Mouse (Mus musculus) kidney, adult 8-10 months (tissue): ENCODE data around the gene Tfap2b.

Experiments
- DNase-seq, 2 experiments: peaks; one replicate each; pipeline ENCODE4 v3.0.0; 2022

Gene Tfap2b

DNA sequence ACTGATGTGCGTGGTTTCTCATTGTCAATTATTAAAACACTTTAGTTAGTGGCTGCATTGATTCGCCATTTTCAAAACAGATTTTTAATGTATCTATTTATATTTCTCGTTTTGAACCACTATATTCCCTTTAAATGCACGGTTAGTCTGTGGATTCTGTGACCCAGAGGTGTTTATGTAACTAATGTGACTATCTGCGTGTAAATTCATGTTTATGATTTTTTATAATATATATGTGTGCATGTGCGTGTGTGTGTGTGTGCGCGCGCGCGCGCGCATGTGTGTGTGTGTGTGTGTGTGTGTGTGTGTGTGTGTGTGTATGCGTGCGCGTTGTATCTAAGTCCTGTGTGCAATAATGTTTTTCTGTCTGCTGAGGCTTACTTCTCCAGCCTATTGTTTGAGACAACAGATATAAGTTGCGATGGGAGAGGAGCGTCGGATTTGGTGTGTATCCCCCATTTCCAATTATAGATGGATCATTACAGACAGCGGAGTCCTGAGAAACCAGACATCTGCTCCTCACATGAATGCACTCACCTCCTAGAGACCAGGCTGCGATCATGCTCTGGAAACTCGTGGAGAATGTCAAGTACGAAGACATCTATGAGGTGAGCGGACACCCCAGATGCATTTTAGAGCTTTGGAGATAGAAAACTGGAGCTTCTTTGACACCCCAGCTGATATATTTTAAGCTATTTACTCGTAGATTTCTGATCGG, at the start of gene Tfap2b:
Tfap2b (plus strand) TSS at position 274 of the 718 bp plus-strand sequence.
- no peak for DNase-seq

DNA sequence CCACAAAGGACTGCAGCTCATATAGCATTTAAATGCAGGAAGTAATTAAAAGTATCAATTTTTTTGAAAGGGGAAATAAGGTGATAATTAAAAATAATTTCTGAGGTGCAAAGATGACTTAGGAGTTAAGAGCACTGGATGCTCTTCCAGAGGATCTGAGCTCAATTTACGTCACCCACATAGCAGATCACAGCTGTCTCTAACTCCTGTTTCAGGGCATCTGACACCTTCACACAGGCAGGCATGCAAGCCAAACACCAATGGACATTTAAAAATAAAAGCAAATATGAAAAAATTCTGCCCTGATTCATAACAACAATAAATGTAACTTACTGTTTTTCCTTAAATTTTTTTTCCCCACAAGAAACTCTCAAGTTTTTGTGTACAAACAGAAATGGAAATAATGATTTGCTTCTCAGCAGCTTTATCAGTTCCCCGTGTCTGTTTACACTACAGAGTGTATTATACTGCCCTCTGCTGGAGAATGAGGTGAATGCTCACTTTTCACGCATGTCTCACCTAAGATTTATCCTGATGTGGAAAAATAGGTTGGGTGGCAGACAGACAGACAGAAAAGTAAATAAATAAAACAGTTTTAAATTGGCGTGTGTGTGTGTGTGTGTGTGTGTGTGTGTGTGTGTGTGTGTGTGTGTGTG, 29.8 kb upstream of the Tfap2b start:
- peak; percentile 14 to 20 for DNase-seq

DNA sequence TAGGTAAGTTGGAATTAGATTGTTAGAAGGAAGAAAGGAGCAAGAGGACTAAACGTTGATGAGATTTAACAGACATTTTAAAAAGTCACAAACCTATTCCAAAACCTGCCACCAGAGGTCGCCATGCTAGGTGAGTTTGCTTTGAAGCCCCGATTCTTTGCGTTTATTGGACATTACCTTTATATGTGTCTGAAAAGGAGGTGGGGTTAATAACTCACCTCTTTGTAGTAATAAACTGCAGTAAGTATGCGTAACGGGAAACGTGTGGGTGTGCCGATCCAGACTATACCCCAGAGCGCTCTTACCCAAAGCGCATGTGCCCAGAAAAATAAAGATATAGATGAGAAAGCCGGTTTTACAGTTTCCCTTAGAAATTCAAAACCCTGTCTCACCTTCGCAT, 3.1 kb upstream of the Tfap2b start:
- peak; percentile 60 to 66 for DNase-seq

DNA sequence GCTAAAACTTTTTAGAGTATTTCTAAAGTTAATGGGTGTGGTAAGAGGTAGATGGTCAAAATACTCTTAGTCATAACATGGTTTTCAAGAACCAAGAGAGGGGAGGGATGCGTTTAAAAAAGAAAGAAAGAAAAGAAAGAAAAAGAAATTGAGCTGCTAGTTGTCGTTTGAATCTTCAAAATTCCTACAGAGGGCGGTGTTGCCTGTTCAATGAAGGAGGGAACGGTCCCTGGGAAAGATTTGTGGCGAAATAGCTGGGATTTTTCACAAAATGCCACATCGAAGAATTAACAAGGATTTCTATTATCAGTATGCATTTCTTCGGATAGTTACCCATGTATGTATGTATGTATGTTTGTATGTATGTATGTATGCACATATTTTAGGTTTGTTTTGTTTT, 2.5 kb upstream of the Tfap2b start:
- DNase-seq: no peak

DNA sequence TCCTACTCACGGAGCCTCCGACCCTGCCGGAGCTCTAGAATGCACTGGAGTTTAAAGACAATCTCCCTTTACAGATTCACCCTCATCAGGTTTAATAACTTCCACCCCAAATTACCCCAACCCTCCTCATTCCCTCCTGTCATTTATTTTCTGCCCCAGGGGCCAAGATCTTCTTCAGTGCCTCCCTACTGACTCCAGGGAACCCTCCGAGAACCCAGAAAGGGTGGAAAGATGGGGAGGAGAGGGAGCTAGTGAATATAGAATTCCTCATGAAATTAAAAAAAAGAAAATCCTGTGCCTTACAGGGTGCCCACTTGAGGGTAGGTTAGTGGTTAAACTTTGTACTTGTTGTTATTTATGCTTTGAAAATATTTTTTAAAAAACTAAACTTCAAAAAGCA, 1.1 kb upstream of the Tfap2b start:
- no peak for DNase-seq

DNA sequence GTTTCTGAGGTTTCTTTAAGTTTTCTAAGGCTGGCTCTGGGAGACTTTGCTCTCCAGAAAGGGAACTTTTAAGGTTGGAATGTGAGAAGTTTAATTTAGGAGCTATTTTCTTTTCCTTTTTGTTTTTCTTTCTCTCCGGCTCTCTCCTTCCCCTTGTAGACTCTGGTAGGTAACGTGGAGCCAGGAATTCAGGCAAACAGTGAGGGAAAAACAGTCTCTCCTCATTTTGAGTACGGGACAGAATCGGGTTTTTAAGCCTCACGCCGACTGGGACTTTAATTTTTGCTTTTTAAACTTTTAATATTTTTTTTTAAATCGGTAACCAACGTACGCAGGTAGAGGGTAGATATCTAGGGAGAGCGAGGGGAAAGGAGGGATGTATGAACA, 638 bp downstream of the Tfap2b start:
- DNase-seq: no peak

DNA sequence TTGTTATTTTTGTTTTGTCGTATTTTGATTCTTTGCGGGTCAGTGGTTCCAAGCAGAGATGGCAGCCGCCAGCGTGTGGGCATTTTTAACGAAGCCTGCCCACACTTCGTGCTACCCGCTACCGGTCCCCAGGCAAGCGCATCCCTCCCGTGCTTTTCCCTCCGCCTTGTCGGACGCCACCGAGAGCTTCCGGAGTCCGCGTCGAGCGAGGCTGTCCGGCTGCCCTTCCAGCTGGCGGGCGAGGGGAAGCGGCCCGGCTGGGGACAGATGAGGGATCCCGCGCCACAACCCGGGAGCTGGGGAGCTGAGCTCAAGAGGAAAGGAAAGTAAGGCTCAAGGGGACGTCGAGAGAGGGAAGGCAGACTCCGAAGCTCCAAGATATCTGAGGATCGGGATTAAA, 1.1 kb downstream of the Tfap2b start:
- DNase-seq: no peak

DNA sequence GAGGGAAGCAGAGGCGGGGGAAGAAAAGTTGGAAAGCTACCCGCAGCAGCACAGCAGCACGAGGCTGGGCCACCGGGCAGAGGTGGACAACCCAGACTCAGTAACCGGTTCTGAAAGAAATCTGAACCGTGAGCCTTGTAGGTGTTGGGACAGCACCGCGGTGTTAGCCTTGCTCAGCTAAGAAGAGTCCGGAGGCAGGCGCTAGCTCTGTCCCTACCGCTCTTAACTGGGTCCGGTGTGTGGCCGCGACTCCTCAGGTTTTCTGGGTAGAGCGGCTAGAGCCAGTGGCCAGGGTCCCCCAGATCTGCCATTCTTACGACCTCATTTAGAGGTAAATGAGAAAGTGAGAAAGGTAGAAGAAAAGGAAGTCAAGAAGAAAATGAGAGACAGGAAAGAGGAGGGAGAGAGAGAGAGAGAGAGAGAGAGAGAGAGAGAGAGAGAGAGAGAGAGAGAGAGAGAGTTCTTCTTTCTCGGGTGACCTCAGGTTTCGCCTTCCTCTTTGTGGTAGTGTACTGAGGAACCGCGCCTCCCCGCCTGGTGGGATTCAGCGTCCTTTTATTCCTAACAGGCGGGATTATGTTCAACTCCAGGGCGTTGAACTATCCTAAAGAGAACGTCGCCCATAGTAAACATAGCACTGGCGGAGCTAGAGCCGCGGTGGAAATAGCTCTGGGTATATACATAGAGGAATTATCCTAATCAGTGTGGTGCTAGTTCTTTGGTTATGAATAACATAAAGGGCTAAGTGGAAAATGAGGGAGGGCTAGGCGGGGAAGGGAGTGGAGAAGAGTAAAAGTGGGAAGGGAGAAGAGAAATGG, 1.7 kb downstream of the Tfap2b start:
- no peak for DNase-seq

DNA sequence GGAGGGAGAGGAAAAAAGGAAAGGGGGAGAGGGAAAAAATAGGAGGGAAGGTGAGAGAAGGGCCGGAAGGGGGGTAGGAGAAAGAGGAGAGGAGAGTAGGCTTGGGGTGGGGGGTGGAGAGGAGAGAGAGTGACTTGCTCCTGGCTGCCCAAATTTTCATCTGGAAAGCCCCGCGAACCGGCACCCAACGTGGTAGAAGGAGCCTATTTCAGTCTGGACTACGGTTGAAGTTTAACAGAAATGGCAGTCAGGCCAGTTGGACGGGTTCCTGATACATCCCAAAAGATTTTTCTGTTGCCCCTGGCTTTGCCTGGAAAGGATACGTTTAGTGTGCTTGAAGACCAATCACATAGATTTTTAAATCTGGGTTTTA, 2.3 kb downstream of the Tfap2b start:
- peak; percentile 64 to 75 for DNase-seq

DNA sequence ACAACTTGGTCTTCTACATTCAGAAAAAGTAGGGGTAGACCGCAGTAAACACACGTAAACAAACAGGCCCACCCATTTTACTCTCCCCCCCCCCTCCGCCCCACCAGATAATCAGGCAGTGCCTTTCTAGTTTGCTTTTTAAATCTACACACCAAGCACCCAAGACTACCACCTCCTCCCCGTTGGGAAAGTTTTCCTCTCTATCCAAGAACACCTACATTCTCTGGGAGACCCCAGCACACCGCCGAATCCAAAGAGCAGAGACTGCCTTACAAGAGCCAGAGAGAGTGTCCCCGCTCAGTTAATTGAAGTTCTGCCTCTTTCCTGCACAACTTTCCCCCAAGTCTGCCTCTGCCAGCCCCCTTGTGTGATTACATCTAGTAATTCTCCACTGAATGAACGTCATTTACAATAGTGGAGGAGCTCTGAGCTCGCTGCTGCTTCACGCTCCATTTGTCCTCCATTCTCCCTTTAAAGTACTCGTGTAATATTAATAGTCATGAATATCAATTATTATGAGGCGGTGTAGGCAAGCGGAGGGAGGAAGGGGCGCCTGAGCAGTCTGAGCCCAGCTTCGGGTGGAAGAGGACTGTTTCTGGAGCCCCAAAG, 2.9 kb downstream of the Tfap2b start:
- DNase-seq: peak in 1 of 2 experiments; percentile 42

DNA sequence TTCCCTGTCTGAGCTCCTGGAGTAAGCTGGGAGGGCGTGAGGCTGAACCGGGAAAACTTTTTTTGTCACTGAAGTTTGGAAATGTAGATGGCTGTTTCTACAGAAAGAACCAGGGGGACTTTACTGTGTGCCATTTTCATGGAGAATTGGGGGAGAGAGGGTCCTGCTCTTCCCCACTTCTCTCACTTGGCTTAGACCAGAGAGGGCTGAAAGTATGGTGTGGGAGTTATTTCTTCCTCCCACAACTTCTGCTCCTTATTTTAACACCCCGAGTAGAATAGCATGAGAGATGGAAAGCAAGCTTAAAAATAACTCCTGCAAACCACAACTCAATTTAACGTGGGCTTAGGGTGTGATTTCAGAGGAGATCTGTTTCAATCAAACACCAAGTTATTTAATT, 4.0 kb downstream of the Tfap2b start:
- DNase-seq: no peak

DNA sequence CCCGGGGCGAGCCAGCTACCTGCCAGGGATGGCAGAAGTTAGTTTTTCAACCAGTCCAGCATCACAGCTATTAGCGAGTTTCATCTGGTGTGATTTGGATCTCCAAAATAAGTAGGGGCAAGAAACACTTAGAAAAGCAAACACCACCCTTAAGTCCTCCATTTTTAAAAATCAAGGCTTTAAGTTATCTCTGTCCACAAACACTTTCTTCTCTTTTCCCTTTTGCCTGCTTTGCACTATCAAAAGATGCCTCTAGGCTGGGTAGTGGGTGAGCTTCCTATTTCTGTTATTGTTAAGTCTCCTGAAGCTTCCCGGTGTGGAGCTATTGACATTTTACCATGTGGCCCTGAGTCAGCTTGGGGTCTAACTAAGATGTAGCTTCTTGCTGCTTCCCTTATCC, 4.5 kb downstream of the Tfap2b start:
- no peak for DNase-seq

DNA sequence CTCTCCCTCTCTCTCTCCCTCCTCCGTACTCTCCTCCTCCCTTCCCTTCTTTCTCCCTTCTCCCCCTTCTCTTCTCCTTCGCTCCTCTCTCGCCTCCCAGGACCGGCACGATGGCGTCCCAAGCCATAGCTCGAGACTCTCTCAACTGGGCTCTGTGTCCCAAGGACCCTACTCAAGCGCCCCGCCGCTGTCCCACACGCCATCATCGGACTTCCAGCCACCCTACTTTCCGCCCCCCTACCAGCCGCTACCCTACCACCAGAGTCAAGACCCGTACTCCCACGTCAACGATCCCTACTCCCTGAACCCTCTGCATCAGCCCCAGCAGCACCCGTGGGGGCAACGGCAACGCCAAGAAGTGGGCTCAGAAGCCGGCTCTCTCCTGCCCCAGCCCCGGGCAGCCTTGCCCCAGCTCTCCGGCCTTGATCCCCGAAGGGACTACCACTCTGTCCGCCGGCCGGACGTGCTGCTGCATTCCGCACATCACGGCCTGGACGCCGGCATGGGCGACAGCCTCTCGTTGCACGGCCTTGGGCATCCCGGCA, 5.2 kb downstream of the Tfap2b start:
- DNase-seq: no peak

DNA sequence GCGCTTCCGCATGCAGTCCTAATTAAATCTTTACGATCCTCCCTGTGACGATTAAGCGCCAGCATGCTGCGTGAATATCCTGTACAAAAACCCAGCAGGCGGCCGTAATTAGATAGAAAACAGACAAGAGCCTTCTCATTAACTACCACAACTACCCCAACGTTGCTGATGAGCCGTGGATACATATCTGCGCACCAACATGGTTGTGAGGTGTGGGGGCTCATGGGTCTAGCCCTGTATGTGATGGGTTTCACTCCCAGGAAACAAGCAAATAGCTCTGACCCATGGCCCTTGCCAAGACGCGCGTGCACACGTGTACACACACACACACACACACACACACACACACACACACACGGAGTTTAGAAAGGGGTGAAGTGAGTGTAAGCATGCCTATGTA, 8.7 kb downstream of the Tfap2b start:
- DNase-seq: no peak

DNA sequence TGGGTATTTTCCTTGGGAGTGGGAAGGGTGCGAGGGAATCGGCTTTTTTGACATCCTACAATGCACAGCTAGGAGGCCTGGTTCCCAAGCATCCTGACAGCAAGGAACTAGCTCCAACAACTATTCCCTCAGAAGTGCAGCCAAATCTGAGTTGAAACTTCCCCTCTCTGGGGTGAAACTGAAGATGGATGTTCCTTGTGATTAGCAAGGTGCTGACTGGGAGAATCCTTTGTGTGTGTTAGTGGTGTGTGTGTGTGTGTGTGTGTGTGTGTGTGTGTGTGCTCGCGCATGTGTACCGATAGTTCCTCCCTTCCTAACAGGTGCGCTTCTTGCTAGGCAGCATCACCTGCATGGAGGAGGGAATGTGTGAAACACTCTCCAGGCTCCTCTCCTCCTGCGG, 9.5 kb downstream of the Tfap2b start:
- DNase-seq: no peak

DNA sequence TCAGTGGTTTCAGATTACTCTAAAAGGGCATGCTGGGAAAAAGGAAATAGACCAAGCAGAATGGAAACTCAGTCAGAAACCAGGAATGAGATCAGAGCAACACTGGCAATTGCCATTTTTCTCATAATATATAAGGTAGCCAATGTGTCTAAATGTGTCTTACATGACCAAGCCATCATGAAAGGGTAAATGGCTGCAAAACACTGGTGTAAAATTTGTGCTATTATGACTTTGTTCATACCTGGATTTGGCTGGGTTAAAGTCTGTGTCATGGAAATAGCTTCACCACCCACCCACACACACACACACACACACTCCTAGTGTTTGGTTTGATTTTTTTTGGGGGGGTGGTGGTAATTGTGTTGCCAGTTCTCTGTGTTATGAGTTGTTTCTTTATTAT, 10.7 kb downstream of the Tfap2b start:
- no peak for DNase-seq

DNA sequence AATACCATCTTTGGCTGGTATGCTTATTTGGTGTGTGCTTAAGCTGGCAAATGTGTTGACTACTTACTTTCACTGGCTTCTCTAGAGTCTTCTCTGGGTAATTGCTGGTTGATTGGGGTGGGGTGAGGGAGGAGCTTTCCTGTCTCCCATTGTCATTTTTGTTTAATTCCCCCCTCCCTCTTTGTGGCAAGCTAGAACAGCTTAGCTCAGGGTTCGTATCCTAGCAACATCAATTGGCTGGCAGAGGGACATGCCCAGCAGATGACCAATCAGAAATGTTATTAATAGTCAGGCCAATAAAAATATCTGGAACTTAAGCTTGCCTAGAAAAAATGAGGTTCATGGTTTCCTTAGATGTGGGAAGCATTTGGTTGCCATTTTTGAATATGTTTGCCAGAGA, 11.8 kb downstream of the Tfap2b start:
- no peak for DNase-seq

DNA sequence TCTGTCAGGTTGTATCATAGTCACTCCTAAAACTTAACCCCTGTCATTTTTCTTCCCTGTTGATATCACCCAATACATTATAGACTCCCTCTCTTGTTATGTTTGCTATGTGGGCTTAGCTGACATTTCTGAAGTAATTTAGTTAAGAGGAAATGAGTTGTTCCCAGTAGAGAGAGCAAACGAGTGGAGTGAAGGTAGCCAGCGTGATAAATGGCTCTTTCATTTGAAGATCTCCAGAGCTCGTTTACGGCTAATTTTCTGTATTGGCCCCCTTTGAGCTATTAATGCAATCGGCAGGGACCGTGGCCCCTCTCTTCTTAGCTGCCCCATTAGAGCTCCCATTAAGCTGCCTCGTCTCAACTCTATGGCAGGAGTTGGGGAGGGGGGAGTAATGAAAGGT, 12.9 kb downstream of the Tfap2b start:
- DNase-seq: no peak

DNA sequence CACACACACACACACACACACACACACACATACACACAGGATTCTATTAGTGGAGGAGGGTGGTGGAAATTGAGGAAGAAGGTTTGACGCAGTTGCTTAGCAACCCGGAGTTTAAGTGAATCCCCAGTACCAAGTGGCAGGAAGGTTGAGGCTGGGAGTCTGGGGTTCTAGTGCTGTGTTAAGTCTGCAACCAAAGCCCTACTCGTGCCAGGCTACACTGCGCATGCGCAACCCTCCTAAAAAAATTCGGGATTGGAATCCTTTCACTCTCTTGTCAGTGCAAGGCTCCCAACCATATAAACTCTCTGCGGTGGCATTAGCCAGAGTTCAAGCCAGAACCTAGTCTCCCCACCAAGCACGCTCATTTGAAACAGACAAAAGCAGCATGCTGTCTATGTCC, 18.0 kb downstream of the Tfap2b start:
- no peak for DNase-seq

DNA sequence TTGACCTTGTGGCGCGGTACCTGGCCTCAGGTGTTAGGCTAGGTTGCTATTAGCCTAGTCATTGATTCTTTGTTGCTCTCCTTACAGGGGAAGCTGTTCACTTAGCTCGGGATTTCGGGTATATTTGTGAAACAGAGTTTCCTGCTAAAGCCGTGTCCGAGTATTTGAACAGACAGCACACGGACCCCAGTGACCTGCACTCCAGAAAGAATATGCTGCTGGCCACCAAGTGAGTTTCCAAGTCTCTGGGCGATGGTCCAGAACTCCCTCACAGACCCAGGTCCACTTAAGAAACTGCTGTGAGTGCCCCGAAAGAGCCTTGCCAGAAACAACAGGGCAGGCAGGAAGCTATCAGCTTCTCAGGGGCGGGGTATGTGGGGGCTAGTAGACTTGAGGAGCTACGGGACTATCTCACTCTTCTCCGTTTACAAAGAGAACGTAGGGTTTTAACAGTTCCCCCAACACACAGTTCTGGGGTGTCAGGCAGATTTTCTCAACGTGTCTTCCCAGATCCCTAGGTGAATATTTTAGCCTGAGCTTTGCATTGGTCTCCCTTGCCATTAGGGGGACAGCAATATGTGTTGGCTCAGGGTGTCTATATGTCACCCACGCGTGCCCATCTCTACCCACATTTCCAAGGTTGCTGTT, 22.3 kb downstream of the Tfap2b start:
- DNase-seq: no peak

DNA sequence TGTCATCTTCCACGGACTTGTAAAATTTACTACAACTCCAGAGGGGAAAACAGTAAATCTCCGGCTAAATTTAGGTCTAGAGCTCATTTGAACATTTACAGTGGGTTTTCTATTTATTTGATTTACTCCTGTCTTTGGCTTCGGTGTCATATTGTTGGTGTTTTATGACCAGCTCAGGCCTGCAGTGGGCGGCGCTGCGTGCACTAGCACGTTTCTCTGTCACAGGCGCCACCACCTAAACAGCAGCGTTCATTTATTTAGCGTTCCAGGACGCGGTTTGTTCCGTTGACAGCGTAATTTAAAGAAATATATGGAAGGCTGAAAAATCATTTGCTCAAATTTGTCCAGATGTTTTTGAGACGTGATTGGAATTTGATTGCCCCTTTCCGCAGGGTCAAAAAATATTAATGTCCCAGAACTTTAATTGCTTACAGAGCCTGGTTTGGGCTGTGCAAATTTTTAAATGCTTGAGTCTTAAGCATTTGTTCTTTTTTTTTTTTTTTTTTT, 22.9 kb downstream of the Tfap2b start:
- no peak for DNase-seq

DNA sequence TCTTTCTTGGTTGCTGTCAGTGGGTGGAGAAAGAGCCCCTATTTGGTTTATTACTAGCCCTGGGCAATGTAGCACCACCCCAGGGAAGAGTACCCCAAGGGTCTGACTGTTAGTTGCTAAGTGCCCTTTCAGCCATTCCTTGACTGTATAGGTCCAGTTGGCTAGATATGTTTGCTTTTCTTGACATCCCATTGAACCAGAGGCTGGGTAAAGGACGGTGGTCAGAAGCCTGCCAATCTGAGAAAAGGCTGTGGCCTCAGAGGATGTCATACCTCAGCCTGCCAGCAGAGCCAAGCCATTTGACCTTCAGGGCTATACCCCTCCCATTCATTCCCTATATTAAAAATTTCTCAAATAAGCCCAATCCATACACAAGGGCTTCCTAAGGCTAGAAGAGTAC, 24.0 kb downstream of the Tfap2b start:
- no peak for DNase-seq

DNA sequence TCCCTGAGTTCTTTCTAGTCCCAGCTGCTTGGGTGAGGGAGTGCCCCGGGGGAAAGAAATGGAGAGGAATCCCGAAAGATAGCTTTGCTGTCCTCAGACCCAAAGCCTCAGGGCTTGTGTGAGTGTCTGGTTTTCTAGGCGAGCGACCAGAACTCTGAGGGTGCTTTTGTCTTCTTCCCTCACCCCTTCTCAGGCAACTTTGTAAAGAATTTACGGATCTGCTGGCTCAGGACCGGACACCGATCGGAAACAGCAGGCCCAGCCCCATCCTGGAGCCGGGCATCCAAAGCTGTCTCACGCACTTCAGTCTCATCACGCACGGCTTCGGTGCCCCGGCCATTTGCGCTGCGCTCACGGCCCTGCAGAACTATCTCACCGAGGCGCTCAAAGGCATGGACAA, 25.1 kb downstream of the Tfap2b start:
- DNase-seq: no peak
